Mouse (Mus musculus) stomach, postnatal 0 days (tissue): ENCODE results near the gene Bahd1.

ENCODE experiments used
- CTCF ChIP-seq: IDR thresholded peaks from 2 replicates; pipeline ENCODE4 v1.5.1; 2016; ENCODE audit warnings: antibody characterized with exemption, low read depth, mild to moderate bottlenecking, moderate library complexity
- EP300 ChIP-seq: optimal IDR thresholded peaks from 2 replicates; pipeline ENCODE3; 2016; ENCODE audit warnings: antibody characterized with exemption

GRCm38 (mm10) chr2:118902051-118903025, 2.2 kb downstream of the Bahd1 start:
- TF ChIP-seq CTCF = peak; percentile 61
- no peak for TF ChIP-seq EP300
